Mouse (Mus musculus) layer of hippocampus, adult 9-10 months (tissue): ENCODE measurements at regions not wholly inside any gene's neighbourhood (a gene's known extent, or its start where the extent isn't known, plus 50 kb on each side); places are given as distances from the start of the nearest gene placed in this dataset.

Experiments
- DNase-seq: peaks from one replicate; pipeline ENCODE4 v3.0.0; 2022; ENCODE audit warnings: low spot score

DNA sequence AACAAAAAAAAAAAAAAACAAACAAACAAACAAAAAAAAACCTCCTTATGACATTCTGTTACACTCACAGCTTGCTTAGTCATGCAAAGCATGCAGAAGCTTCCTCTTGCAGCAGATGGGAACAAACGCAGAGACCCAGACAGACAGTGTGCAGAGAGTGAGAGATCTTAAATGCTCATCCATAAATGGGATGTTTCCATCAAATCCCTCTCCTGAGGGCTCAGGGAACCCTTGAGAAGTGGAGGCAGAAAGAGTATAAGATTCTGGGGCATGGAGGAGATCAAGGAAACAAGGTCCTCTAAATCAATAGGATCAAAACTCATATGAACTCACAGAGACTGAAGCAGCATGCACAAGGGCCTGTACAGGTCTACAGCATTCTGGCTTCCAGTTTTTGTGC lies 52.5 kb downstream of the Adm start:
- no peak for DNase-seq

DNA sequence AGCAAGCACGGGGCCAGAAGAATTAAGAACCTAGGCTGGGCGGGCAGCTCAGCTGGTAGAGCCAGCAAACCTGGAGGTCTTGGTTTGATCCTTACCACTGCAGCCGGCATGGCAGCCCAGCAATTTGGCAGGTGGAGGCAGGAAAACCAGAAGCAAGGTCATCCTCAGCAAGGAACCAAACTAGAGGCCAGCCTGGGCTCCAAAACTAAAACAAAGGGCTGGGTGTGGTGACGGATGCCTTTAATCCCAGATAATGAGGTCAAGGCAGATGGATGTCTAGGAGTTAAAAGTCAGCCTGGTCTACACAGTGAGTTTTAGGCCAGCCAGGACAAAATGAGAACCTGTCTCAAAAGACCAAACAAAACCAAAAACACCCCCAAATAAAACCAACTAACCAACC lies 55.5 kb downstream of the Adm start:
- DNase-seq, result no peak

DNA sequence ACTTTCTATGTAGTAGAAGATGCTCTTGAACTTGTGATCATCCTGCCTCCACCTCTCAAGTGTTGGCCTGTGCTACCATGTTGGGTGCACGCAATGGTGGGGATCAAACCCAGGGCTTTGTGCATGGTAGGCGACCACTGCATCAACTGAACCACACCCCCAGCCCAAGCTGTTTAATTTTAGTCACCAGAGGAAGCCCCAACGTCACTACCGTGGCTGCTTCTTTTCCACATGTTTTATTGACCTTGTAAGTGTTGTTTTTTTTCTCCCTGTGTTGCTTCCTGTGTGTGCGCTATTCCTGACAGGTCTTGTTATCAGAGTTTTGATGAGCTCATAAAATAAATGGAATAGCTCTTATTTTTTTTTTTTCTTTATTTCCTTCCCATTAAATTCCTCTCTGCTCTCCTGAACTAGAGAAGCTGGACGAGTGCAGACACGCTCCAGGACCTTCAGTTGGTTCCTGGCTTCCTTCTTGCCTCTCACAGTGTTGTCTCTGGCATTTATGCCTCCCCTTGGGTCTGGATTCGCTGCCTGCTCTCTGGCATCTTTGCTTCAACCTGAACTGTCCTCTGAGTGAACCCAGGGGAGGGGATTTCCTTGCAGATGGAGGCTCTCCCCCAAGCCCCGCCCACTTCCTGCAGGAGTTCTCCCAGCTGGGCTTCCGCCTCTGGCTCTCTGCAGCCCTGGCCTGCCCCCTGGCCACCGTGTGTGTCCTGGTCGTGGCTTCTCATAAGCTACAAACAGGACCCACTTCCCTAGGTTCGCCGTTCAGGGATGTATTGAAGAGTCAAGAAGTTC lies 61.6 kb downstream of the Adm start:
- DNase-seq, result no peak

DNA sequence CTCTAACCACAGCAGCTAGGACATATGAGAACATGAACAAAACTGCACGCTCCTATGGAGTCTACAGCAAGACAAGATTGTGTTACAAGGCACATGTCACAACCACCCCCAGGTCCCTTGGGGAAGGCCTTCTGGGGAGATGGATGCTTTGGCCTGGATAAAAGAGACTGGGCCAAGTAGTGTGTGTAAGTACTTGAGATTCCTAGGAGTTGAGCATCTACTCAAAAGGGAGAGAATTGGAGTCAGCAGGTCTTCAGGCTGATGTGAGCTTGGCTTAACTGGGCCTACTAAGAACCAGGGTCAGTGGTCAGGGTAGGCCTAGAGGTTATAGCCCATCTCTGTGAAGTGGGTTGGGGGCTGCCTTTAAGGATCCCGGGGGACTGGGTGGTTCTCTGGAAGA lies 62.8 kb downstream of the Adm start:
- DNase-seq, result no peak

DNA sequence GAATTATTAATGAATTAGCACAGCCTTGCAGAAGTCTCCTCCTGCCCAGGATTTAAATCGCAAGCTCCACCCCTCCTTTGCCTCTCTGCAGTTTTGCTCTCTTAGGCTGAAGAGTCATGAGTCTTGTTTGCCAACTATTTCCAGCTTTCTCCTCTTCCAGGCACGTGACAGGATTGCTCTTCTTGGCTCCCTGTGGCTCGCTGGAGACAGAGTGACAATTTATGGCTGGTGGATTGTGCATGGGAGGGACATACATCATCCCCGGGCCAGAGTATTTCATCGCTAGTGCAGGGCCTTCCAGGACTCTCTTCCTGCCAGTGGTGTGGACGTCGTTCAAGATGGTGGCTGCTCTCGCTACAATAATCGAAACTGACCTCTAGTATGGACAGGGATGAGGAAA lies 63.4 kb downstream of the Adm start:
- DNase-seq, result no peak

DNA sequence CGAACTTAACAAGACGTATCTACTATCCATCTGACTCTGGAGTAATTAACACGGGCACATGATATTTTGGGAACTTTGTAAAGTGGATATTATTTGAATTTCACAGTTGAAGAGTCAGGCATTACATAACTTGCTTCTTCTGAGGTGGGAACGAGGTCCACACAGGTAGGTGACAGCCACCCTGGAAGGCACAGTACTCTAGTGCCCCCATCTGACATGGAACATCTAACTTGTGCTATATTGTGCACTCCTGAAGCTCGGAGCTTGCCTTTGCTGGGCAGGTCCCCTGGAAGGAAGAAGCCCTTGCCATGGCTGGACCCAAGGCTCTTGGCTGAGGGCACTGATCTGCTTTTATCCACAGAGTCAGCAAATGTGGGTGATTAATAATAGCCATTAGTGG lies 66.8 kb downstream of the Adm start:
- DNase-seq, result no peak

DNA sequence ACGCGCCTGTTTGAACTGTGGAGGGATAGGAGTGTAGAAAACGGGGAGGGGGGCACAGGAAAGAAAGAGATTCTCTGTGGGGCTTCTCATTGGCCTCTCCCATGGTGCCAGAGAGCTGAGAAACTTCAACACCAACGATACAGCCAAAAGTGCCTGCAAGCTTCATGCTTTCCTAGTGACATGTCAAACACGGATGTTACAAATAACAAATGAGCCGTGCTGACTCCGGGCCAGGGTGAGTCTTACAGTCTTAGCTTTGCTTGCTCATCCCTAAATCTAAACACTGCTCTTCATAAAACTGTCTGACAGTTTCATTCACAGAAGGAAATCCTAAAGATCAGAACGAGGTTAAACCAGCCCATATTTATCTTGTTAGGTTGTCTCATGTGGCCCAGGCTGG lies 68.3 kb downstream of the Adm start:
- DNase-seq, result no peak

DNA sequence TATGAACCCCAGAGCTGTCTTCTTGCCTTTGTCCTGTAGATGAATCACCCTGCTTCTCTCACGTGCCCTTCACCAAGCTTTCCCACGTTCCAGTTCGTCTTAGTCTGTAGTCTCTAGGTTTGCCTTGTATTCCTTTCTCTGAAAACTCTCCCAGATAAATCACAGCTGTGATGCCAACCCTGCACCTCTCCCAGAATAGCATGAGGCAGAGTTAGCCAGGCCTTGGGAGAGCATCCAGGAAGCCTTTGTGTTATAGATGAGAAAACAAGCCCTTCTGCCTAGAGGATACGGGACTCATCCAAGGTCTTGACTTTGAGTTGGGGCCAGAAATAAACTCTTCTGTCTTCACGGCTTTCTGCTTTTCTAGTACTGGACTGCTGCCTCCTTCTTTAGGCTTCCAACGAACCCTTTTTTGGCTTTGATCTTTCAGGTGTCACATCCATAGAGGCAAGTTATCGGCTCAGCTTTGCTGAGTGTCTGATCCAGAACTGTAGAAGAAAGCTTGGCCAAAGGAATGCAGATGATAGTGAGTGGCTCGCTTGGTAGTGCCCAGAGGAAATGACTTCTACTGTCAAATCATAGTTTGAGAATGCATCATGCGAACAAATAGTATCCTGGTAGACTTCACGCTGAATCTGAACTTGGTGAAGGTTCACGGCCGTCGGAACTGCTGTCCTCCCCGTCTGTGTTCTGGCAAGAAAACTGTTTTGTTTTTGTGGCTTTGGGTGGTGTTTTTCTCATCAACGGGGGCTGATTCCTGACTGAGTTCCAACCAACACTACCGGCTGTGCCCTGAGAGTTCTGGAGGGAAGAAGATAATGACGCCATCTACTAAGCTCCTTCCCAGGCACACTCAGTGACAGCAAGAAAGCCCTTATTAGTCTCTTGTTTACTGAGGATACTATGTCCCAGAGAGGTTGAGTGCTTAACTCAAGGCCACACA lies 69.5 kb upstream of the Ampd3 start:
- DNase-seq, result no peak

DNA sequence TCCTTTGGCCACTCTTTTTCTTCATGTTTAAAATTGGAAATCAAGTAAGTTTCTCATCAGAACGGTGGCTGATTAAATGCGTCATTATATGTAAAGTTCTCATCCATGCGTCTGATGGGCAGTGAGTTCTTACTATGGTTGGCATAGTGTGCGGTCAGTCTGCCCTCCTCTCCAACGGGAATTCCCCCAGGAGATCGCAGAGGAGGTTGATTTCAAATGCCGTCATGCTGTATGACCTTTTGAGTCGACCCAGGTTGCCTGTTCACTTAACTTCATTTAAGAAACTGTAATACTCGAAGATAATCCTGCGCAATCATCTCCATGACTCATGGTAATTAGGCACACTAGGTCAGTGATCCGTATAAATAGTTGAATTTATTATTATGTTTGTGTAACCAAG lies 68.4 kb upstream of the Ampd3 start:
- DNase-seq, result no peak

DNA sequence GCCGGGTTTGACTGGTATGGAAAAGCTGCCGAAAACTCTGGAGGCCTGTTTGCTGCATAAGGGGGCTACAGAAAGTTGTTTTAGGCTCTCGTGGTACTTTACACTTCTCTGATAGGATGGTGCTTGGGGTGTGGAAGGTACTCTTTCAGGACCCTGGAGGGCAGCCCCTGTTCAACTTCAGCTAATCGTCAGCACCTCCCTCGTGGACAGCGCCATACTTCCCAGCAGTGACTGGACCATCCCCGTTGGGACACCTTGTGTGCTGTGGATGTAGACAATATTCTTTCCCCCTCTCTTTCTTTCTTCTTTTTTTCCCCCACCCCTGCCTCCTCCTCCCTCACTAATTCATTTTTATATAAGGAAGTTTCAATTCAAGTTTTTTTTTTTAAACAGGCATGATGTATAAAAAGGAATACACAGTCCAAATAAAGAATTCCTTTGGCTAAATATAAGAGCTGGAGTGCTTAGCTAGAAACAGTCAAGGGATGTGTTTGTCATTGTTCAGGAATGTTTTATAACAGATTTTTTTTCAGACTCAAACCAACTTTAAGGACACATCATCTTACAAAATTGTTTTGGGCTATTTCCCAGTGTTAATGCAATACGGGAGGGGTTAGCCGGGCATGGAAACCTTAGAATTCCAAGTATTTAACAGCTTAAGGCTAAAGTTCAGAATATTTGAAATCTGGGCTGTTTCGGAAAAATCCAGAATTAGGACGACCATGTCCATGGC lies 66.2 kb upstream of the Ampd3 start:
- no peak for DNase-seq

DNA sequence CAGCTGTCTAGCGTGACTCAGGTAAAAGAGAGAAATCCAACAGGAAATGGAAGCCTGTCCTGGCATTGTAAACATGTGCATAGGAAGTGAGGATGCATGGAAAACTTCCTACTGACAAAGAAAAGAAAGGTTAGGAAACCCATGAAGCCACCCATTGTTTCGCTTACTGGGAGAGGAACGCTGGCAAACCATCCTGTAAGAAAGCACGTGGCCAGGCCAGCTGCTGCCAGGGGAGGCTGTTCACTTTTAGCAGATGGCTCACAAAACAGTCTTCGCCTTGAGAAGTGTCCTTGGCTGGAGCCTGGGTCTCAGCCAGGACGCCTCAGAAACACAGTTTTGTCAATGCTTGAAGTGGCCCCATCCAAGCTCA lies 65.6 kb upstream of the Ampd3 start:
- no peak for DNase-seq

DNA sequence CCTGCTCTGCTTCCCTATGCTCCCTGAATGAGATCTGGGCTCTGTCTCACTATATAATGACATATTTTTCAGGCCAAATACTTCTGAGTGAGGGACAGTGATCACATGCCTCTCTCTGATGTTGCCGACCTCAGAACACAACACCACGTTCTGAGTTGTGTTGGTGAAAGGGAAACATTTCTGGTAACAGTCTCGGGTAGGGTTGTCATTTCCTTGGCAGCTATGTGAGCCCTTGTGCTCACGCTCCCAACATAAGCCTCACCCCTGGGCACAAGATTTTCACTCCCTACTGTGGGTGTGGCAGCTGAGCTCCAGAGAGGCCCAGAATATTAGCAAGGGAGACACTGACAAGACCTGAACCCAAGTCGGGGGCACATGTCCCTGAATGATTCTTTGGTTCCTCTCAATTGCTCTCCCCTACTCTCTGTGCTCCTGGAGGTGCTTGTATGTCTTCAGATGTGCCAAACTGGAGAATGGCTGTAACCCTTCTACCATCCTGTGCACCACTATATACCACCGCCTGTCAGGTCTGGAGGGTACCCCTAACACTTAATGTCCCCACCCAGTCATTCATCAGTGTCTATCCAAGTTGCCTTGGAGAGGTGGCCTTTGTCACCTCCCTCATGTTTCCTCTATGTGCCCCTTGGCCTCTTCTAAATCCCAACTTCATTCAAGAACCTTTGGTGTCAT lies 62.5 kb upstream of the Ampd3 start:
- no peak for DNase-seq

DNA sequence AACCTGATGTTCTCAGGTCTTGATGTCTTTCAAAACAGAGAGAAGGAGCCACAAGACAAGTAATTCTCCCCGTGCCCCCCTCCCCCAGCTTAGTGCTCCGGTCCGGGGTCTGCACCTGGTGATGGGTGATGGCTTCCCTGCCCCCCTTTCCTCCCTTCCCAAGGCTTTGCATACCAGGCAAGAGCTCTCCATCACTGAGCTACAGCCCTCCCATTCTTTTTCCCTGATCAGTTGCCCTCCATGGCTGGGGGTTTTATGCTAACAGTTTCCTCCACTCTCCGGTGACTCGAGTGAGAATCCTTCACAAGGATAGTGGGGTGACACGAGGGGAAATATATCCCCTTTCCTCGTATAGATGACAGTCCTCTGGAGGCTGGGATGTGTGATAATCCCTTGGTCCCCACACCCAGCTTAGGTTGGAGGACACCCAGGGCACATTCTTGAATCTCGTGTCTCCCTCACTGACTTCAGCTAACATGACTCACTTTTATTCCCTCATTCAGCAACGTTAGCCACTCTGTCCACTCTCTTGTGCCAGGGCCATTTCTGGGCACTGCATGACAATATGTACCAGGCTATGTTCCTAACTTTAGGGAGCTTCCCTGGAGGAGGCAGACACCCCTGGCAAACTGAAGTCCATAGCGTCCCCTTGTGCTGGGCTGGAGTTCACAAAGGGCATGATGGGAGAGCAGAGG lies 61.9 kb upstream of the Ampd3 start:
- DNase-seq, result no peak

DNA sequence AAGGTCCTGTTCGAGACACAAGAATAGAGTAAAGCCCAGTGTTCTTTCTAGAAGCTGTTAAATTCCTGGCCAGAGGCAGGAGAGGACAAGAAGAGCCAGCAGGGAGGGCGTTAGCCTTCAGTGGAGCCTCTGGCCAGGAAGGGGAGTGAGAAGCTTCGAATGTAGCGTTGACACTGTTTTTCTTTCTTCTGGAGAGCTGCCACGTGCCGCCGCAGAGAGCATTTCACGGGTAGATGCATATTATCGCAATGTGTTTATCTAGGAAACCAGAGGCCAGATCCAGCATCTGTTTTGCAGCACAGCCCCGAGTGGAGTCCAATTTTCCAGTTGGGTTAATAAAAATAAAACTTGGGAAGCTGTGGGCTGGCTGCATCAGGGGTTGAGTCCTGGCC lies 61.3 kb upstream of the Ampd3 start:
- DNase-seq, result no peak

DNA sequence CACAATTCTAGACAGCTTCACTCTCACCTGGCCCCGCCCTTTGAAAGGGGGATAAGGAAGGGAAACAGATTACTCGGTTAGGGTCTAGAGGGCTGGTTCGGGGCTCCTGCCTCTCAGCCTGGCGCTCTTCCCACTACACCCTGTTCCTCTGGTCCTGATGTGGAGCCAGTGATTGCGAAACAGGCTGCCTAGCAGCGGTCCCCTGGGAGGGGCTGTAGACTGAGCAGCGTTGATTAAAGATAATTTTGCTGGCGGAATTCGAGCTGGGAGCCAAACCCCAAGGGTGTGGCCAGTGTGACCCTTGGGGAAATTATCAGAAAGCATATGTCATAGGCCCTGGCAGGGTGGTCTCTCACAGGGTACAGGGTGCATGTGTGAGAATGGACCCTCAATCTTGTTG lies 59.9 kb upstream of the Ampd3 start:
- DNase-seq, result no peak

DNA sequence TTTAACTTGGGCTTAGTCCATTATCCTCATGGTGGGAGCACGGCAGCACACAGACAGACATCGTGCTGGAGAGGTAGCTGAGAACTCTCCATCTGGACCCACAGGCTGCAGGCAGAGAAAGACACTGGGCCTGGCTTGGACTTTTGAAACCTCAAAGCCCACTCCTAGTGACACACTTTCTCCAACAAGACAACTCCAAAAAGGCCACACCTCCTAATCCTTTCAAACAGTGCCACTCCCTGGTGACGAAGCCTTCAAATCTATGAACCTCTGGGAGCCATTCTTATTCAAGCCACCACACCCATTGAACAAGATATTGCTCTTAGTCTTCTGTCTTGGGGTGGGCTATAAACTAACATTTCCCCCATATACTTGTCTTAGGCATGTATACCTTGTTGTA lies 59.2 kb upstream of the Ampd3 start:
- no peak for DNase-seq

DNA sequence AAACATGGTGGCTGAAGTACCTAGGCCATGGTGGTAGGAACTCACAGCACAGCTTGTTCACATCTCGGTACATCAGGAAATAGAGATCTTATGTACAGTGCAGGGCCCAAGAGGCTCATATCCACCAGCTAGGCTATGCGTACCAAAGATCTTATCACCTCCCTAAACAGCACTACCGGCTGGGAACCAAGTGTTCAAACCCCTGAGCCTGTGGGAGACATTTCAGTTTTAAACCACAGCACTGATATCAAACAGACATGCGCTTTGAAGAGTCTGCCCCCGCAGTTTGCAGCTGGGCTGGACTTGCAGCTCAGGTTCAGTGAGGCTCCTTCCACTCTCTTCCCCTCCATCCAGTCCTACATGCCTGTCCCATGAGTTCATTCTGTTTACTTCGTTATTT lies 58.4 kb upstream of the Ampd3 start:
- DNase-seq, result no peak

DNA sequence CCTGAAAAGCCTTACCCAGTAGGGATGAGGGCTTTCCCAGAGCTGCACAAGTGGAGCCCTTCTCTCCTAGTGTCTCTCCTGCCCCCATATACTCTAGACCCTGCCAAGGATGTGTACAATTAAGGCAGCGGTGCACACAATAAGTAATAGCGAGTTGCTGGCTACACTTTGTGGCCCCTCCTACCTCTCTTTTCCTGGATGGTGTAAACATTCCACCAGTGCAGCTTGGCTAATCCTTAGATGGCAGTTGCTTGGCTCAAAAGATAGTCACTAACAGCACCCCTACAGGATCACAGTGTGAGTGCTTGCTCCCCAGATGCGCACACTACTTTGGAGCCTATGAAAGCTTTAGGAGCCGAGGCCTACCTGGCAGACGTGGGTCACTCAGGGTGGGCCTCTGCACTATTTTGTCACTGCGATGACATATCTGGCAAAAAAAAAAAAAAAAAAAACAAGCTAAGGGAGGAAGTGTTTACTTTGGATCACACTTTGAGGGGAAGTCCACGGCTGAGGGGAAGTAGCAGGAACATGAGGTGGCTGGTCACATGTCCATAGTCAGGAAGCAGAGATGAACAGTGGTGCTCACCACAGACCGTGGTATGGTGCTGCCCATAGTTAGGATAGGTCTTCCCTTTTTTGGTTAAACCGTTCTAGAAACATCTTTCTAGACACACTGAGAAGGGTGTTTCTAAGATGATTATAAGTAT lies 57.6 kb upstream of the Ampd3 start:
- no peak for DNase-seq

DNA sequence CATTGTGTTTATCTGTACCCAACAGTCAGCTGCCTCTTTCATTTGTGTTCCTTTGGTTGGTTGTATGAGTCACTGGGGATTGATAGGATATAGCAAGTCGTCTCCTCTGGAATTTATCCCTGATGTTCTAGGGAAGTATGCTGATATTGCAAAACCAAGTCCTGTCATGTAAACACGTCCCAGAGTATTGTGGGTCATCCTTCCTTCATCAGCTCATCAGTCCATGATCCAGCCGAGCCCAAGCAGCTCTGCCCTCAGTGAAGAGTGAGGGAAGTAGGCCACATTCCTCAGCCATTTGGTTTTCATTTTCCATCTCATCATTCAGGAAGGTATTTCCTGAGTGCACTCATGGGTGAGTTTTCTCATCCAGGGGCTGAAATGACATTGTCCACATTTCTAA lies 54.3 kb upstream of the Ampd3 start:
- no peak for DNase-seq

DNA sequence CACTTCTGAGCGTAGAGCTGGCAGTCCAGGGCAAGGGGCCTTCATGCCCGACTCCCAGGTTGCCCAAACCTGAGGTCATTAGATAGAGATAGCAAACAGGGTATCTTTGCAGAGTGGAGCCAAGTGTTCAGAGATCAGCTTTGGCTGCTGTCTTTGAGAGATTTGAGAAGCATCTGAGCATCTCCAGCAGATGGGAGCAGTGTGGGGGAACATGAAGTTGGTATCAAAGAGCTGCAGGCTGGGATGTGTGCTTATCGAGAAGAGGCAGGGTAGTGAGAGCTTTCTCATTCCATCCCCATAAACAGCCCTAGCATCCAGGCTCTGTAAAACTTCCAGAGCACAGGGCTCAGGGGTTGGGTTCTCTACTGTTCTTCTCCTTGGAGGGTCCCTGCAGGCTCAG lies 52.9 kb upstream of the Ampd3 start:
- DNase-seq, result no peak

DNA sequence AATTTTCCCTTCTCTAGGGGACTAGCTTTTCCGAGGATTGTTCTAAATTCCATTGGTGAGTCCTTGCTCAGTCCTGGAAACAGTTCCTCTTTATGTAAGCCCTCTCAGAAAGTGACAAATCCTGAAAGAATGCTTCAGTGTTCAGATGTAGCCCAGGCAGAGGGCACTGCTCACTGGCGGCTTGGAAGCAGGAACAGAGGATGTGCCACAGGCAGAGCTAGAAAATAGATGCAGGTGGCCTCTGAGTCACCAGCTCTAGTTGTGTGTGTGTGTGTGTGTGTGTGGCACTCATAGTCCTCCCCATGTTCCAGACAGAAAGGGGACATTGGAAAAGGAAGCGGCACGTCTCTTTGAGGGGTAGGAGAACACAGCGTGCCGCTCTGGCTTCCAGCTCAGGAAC lies 52.5 kb upstream of the Ampd3 start:
- DNase-seq, result peak; percentile 15
